30 mouse cellular contexts compared by ENCODE assay signal in genomic region chr3:133680805-133681204, GRCm38 (mm10).
"Had no signal": no experiment of that assay in that cellular context is flagged by ENCODE, and none has a peak within 500 bp of the region (broad histone marks: within the 10 kb centered on the region; RNA-seq: fewer than 3 reads in every experiment).

No protein-coding gene starts in this region.

- H3K4me1 ChIP-seq: hindbrain, embryonic 10.5 days; hindbrain, embryonic 12.5 days; hindbrain, embryonic 15.5 days; intestine, embryonic 15.5 days; kidney, embryonic 15.5 days had no signal

- H3K9ac ChIP-seq: heart, embryonic 12.5 days; heart, embryonic 13.5 days; heart, embryonic 15.5 days; hindbrain, embryonic 12.5 days; hindbrain, embryonic 13.5 days; hindbrain, embryonic 14.5 days; hindbrain, embryonic 15.5 days; intestine, embryonic 15.5 days; kidney, embryonic 15.5 days had no signal

- H3K4me3 ChIP-seq: heart, embryonic 12.5 days; heart, embryonic 13.5 days; heart, embryonic 15.5 days; hindbrain, embryonic 10.5 days; hindbrain, embryonic 12.5 days; hindbrain, embryonic 13.5 days; hindbrain, embryonic 15.5 days; intestine, embryonic 15.5 days; kidney, embryonic 15.5 days; layer of hippocampus, adult 2 months; left cerebral cortex, adult 2 months had no signal

- DNase-seq: heart, postnatal 10 days; heart, postnatal 14 days; heart, postnatal 36 days; heart, postnatal 4 days; kidney, adult 11 months; kidney, adult 18-20 months; kidney, adult 2 months; kidney, adult 8-10 months; kidney, adult 9 months; kidney, postnatal 10 days; kidney, postnatal 14 days; kidney, postnatal 25 days; kidney, postnatal 36 days; kidney, postnatal 4 days; layer of hippocampus, adult 9-11 months; layer of hippocampus, postnatal 36 days had no signal

- H3K9me3 ChIP-seq: heart, embryonic 12.5 days; heart, embryonic 13.5 days; heart, embryonic 15.5 days; hindbrain, embryonic 10.5 days; hindbrain, embryonic 12.5 days; hindbrain, embryonic 13.5 days; hindbrain, embryonic 15.5 days; intestine, embryonic 15.5 days; kidney, embryonic 15.5 days had no signal

- H3K27me3 ChIP-seq: heart, embryonic 12.5 days; heart, embryonic 13.5 days; heart, embryonic 15.5 days; hindbrain, embryonic 12.5 days; hindbrain, embryonic 13.5 days; hindbrain, embryonic 15.5 days; intestine, embryonic 15.5 days; kidney, embryonic 15.5 days had no signal

- H3K4me2 ChIP-seq: heart, embryonic 12.5 days; heart, embryonic 13.5 days; heart, embryonic 15.5 days; hindbrain, embryonic 12.5 days; hindbrain, embryonic 13.5 days; hindbrain, embryonic 14.5 days; hindbrain, embryonic 15.5 days; intestine, embryonic 15.5 days; kidney, embryonic 15.5 days had no signal

- H3K36me3 ChIP-seq: heart, embryonic 12.5 days; heart, embryonic 13.5 days; heart, embryonic 15.5 days; hindbrain, embryonic 10.5 days; hindbrain, embryonic 12.5 days; hindbrain, embryonic 13.5 days; hindbrain, embryonic 15.5 days; intestine, embryonic 15.5 days; kidney, embryonic 15.5 days had no signal

- H3K27ac ChIP-seq: heart, embryonic 13.5 days; heart, embryonic 15.5 days; hindbrain, embryonic 10.5 days; hindbrain, embryonic 12.5 days; hindbrain, embryonic 13.5 days; hindbrain, embryonic 14.5 days; hindbrain, embryonic 15.5 days; hindbrain, postnatal 0 days; intestine, embryonic 15.5 days; kidney, embryonic 15.5 days; kidney, postnatal 0 days; layer of hippocampus, adult 2 months; left cerebral cortex, adult 2 months had no signal
